Mouse (Mus musculus) ES-E14 (cell line): ENCODE data around the gene Yes1. TPM values are rescaled to one million over a fixed set of nuclear protein-coding genes. Genes with fewer than 3 reads are reported as not detected.
"Not testable (repeated sequence)": the region's sequence is repeated elsewhere in the genome, so short reads cannot be mapped to it uniquely, and the experiment has no call there.

Experiments
- DNase-seq: peaks from one replicate; pipeline ENCODE4 v3.0.0-alpha.2; 2013; ENCODE audit warnings: low read depth, low spot score
- H3K27ac ChIP-seq: 2 replicates; pipeline ENCODE4 v1.5.1; 2012; ENCODE audit warnings: low read depth, mild to moderate bottlenecking, low read length, moderate library complexity, mixed read lengths; ENCODE audit not compliant: poor library complexity, insufficient read depth, severe bottlenecking
- H3K36me3 ChIP-seq: 2 replicates; pipeline ENCODE4 v1.6.1; 2012; ENCODE audit warnings: mild to moderate bottlenecking, low read length, moderate library complexity, mixed read lengths; ENCODE audit not compliant: control insufficient read depth, poor library complexity, insufficient read depth, severe bottlenecking
- H3K4me1 ChIP-seq, 2 experiments: fragments of 150-350 bp in 1 of 2; sonication (generic) in 1 of 2; 2 replicates each; pipeline ENCODE4 v1.6.1; 2012; ENCODE audit warnings: low read length in 2 of 2, mild to moderate bottlenecking in 1 of 2, mixed read lengths in 1 of 2; ENCODE audit not compliant: control insufficient read depth in 2 of 2, insufficient read depth in 2 of 2, poor library complexity in 1 of 2
- H3K4me3 ChIP-seq, 2 experiments: fragments of 150-350 bp in 1 of 2; sonication (generic) in 1 of 2; 2 replicates each; pipeline ENCODE4 v1.5.1; 2012; ENCODE audit warnings: low read length in 2 of 2, low read depth in 1 of 2, mild to moderate bottlenecking in 1 of 2, mixed read lengths in 1 of 2; ENCODE audit not compliant: insufficient read depth in 1 of 2, poor library complexity in 1 of 2, severe bottlenecking in 1 of 2
- H3K9ac ChIP-seq: 2 replicates; pipeline ENCODE4 v1.6.1; 2012; ENCODE audit warnings: low read depth, mild to moderate bottlenecking, low read length, mixed read lengths; ENCODE audit not compliant: poor library complexity, insufficient read depth, severe bottlenecking
- H3K9me3 ChIP-seq: fragments of 150-350 bp; sonication (generic); 2 replicates; pipeline ENCODE4 v1.6.1; 2012; ENCODE audit warnings: low read depth, mild to moderate bottlenecking, low read length; ENCODE audit not compliant: control insufficient read depth, insufficient read depth
- CHD2 ChIP-seq: IDR thresholded peaks from 2 replicates; pipeline ENCODE4 v1.6.1; 2014; ENCODE audit warnings: mild to moderate bottlenecking, low read depth, low read length, inconsistent platforms
- HCFC1 ChIP-seq: IDR thresholded peaks from 2 replicates; pipeline ENCODE4 v1.6.1; 2012; ENCODE audit warnings: low read length, inconsistent platforms, borderline replicate concordance; ENCODE audit not compliant: insufficient read depth
- MAFK ChIP-seq: IDR thresholded peaks from 2 replicates; pipeline ENCODE4 v1.6.1; 2014; ENCODE audit warnings: mild to moderate bottlenecking, low read depth, low read length, inconsistent platforms; ENCODE audit not compliant: insufficient read depth
- ZC3H11A ChIP-seq: IDR thresholded peaks from 2 replicates; pipeline ENCODE4 v1.6.1; 2012; ENCODE audit warnings: low read depth, mild to moderate bottlenecking, inconsistent platforms, low read length, borderline replicate concordance
- ZNF384 ChIP-seq: IDR thresholded peaks from 2 replicates; pipeline ENCODE4 v1.6.1; 2012; ENCODE audit warnings: low read depth, low read length, inconsistent platforms
- in situ Hi-C, 2 experiments: fragments of 600-800 bp; cut with MboI; formaldehyde crosslinking; loops; one replicate each; pipeline ENCODE4 v1.15.1; 2025; ENCODE audit warnings: low sequenced_read_pairs in 2 of 2, inconsistent platforms in 1 of 2; ENCODE audit not compliant: unreplicated experiment in 2 of 2
- total RNA-seq: library from RNA; depleted of rRNA; stranded (reverse); fragments of 300-350 nt; gene quantifications from 2 replicates; pipeline ENCODE4 v1.2.3, GENCODE M21; 2012

Yes1 gene
- total RNA-seq, 1 experiment = 84.7 TPM

GRCm38 (mm10) chr5:32610064-32610800, 739 bp upstream of the Yes1 start:
- no peak for TF ChIP-seq CHD2
- no peak for TF ChIP-seq ZC3H11A
- peak; percentile 84; the same call in 1 of the 2 replicates for TF ChIP-seq ZNF384
- no peak for TF ChIP-seq MAFK
- TF ChIP-seq HCFC1 = peak; percentile 9; the same call in 1 of the 2 replicates
- peaks cover 0 to 3% of the 10 kb centered on the region in 2 experiments; a peak in 3 of 4 replicates for H3K4me1 ChIP-seq
- H3K27ac ChIP-seq = peak overlapping the region; percentile 81
- in situ Hi-C loops = no loop called here
- H3K36me3 ChIP-seq = no peaks in the 10 kb centered on the region
- H3K4me3 ChIP-seq = peak overlapping the region; percentile 90
- H3K9ac ChIP-seq = peak overlapping the region; percentile 95
- no peaks in the 10 kb centered on the region for H3K9me3 ChIP-seq
- no peak for DNase-seq

DNA sequence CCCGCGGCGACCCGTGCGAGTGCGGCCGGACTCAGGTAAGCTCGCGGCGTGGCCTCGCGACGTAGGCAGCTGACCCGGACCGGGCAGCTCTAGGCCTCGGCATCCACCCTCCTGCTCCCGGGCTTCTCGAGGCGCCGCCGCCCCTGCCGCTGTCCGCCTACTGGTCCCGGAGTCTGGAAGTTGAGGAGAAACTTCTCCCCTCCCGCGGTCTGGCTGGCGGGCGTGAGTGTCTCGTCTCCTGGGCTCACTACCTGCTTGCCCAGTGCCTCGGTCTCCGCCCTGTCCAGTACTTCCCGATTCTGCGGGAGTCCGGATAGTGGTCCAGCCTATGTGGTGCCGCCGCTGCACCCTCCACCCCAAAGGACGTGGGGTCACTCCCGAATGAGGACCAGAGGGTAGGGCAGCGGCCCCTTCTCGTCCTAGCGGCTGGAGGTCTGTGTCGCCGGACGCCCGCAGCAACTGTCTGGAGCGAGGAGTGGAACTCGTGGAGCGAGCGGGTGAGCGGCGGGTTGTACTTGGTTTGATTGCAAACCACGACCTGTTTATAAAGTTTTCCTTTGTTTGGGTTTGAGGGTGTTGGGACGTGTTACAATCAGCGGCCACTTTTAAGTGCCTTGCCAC, 480 bp downstream of the Yes1 start:
- in situ Hi-C loops = no loop called here

DNA sequence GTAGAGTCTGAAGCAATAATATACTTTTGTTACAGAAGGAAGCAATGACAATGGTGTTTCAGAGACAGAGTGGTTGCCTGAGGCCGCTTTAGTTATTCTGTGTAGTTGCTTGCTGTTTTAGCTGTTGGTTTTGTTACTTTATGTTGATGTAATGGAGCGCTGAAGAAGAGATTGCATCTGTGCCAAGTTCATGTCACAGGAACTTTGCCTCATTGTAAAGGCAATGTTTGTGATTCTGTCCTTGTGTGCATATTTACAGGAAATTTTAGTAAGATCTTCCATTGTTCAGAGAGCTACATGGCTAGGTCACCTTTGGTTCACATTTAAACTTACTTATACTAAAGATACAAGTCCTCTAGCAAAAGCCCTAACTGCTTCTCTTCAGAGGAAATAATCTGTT, 3.3 kb downstream of the Yes1 start:
- DNase-seq = no peak
- Histone ChIP-seq H3K9me3 (no peaks in the 10 kb centered on the region), H3K27ac (peak overlapping the region; percentile 10; the same call in 1 of the 2 replicates), H3K4me1 (peaks cover 0 to 11% of the 10 kb centered on the region in 2 experiments), H3K9ac (no peak overlapping the region; the same call in 1 of the 2 replicates), H3K36me3 (no peaks in the 10 kb centered on the region), H3K4me3 (peak overlapping the region in 1 of 2 experiments; percentile 16; a peak in 1 of 4 replicates)
- in situ Hi-C loops = no loop called here
- TF ChIP-seq MAFK (no peak), ZC3H11A (no peak), HCFC1 (no peak), CHD2 (no peak)

More for the DNA sequence above, 480 bp downstream of the Yes1 start:
- H3K27ac ChIP-seq = peak overlapping the region; percentile 68
- no peak for TF ChIP-seq ZC3H11A
- no peak for TF ChIP-seq MAFK
- TF ChIP-seq CHD2 = no peak
- no peak for TF ChIP-seq ZNF384
- no peak for TF ChIP-seq HCFC1
- peaks cover 0 to 3% of the 10 kb centered on the region in 2 experiments; a peak in 3 of 4 replicates for H3K4me1 ChIP-seq
- no peaks in the 10 kb centered on the region for H3K36me3 ChIP-seq
- no peaks in the 10 kb centered on the region for H3K9me3 ChIP-seq
- H3K9ac ChIP-seq = peak overlapping the region; percentile 95
- DNase-seq = no peak
- H3K4me3 ChIP-seq = peak overlapping the region; percentile 90

DNA sequence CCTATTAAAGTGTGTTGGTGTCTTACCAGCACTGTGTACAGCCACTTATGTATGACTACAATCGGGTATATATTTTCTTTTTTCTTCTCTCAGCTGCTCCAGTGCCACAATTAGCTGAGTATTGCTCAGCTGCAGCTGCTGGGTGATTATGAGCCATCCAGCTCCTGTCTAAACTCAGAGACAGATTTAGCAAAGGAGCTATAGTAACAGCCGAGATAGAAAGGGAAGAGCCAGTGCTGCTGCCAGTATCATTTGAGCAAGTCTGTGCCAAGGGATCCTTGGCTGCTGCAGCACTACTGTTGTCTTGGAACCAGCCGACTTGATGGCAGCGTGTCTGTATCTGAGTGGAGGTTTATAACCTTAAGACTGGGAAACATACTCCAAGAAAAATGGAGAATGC, 3.7 kb downstream of the Yes1 start:
- Histone ChIP-seq H3K9me3 (no peaks in the 10 kb centered on the region), H3K27ac (peak overlapping the region; percentile 43; the same call in 1 of the 2 replicates), H3K9ac (peak overlapping the region; percentile 58; the same call in 1 of the 2 replicates), H3K4me3 (peak overlapping the region in 1 of 2 experiments; percentile 16; a peak in 1 of 4 replicates), H3K36me3 (no peaks in the 10 kb centered on the region), H3K4me1 (peaks cover 0 to 11% of the 10 kb centered on the region in 2 experiments)
- no peak for TF ChIP-seq MAFK
- TF ChIP-seq HCFC1 = no peak
- TF ChIP-seq ZC3H11A = no peak
- in situ Hi-C loops = no loop called here
- no peak for DNase-seq

DNA sequence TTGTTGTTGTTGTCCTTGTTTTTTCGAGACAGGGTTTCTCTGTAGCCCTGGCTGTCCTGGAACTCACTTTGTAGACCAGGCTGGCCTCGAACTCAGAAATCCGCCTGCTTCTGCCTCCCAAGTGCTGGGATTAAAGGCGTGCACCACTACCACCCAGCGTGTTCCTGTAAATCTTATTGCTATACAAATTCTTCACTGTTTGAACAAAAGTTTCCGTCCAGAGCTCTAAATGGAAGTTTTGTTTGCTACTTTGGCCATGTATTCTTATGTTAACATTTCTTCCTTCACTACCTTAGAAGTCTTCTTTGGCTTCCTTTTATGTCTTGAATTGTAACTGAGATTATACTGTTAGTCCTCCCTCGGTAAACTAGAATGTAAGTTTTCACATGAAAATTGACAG, 5.5 kb downstream of the Yes1 start:
- Histone ChIP-seq H3K4me3 (peak overlapping the region; percentile 1 to 62; a peak in 1 of 4 replicates), H3K27ac (peak overlapping the region; percentile 76; the same call in 1 of the 2 replicates), H3K4me1 (peaks cover 0 to 11% of the 10 kb centered on the region in 2 experiments)
- DNase-seq = peak; percentile 56
- TF ChIP-seq CHD2 = peak; percentile 54
- H3K9me3 ChIP-seq, in situ Hi-C loops, H3K36me3 ChIP-seq, H3K9ac ChIP-seq: not testable (repeated sequence)
